Mouse (Mus musculus): ENCODE measurements around the gene Gm8257. TPM values are rescaled to one million over a fixed set of nuclear protein-coding genes. Genes with fewer than 3 reads are reported as not detected.
"Not testable (repeated sequence)": the region's sequence is repeated elsewhere in the genome, so short reads cannot be mapped to it uniquely, and the experiment has no call there.

The Gm8257 gene
- not detected for total RNA-seq (2021)
- long read RNA-seq, experiment 1, result 0 reads
- long read RNA-seq, experiment 2, result 0 reads

- DNase-seq; intact Hi-C loops (cut with DNase I): not testable (repeated sequence)
Measured at GRCm38 (mm10) chr14:44706356-44706755, at the start of gene Gm8257. Gene Gm8257, minus strand, starts transcription at chr14:44706456.

GRCm38 (mm10) chr14:44750240-44750639 is 44.0 kb upstream of the Gm8257 start, which contains the start of gene Gm8267:
Gene Gm8267, minus strand, starts transcription at chr14:44750340.
- no peak for DNase-seq
- intact Hi-C loops (cut with DNase I), result no loop called here

- DNase-seq; intact Hi-C loops (cut with DNase I): not testable (repeated sequence)
Measured at GRCm38 (mm10) chr14:44742789-44743188, 36.5 kb upstream of the Gm8257 start.

- DNase-seq; intact Hi-C loops (cut with DNase I): not testable (repeated sequence)
Measured at GRCm38 (mm10) chr14:44730711-44731110, 24.5 kb upstream of the Gm8257 start.

- DNase-seq; intact Hi-C loops (cut with DNase I): not testable (repeated sequence)
Measured at GRCm38 (mm10) chr14:44627737-44628136, 78.5 kb downstream of the Gm8257 start, which contains the start of gene Gm5624. Gene Gm5624, minus strand, starts transcription at chr14:44627938.

Other genes with a start within 250 kb of the Gm8257 start
- gene BC061237, start 214.0 kb downstream of the Gm8257 start, total RNA-seq (2021), result not detected
- not detected for gene Gm17093, start 188.2 kb downstream of the Gm8257 start, total RNA-seq (2021)
- gene Gm8247, start 123.3 kb downstream of the Gm8257 start, total RNA-seq (2021), result not detected
- gene Gm5624, start 78.5 kb downstream of the Gm8257 start, total RNA-seq (2021), result not detected
- not detected for gene Gm8267, start 43.9 kb upstream of the Gm8257 start, total RNA-seq (2021)
- not detected for gene Ptgdr, start 152.9 kb upstream of the Gm8257 start, total RNA-seq (2021)

Measured in gastrocnemius, postnatal 36 days (tissue).